Mouse (Mus musculus) adrenal gland, postnatal 10 days (tissue): ENCODE data around the gene Phf20. TPM values are rescaled to one million over a fixed set of nuclear protein-coding genes. Genes with fewer than 3 reads are reported as not detected.
"Not testable (repeated sequence)": the region's sequence is repeated elsewhere in the genome, so short reads cannot be mapped to it uniquely, and the experiment has no call there.

Experiments used
- DNase-seq: peaks from one replicate; pipeline ENCODE4 v3.0.0; 2021; ENCODE audit warnings: mixed read lengths
- total RNA-seq, 2 experiments: library from RNA; stranded (reverse); gene quantifications; 2 replicates each; pipeline ENCODE4 v1.2.3; 2021

Phf20 gene
- total RNA-seq, 2 experiments from 2014 or later, result 35.9 to 38.0 TPM

DNA sequence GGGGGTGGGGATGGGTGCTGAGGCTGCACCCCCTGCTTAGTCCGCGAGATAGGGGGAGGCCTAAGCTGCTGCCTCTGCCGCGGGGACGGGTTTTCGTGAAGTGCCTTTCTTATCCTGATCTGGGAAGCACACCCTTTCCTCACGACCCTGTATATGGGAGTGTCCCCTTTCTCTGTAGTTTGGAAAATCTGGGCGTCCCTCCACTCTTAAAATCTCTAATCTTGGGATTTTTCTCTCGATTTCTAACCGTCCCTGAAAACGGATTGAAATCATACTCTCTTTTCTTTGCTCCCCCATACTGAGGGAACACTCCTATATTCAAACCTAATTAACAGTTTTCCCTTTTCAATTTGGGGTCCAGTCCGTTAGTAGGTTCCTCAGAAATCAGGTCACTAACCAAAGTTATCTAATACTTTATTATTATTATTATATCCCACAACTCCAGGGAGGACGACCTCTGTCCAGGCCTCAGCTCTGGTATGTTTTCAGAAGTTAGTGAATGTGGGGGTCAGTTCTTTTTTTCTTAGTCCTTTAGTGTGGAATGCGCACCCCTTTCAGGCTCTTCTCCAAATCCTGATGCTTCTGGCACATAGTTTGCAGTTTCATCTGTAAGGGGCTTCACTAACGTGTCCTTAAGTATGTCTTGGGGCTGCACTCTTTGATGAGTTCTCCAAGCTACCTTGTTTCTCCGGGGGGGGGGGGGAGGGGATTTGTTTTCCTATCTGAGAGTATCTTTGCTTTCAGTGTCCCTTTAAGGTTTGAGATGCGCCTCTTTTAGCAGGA is 1.1 kb downstream of the Phf20 start:
- DNase-seq, result no peak

DNA sequence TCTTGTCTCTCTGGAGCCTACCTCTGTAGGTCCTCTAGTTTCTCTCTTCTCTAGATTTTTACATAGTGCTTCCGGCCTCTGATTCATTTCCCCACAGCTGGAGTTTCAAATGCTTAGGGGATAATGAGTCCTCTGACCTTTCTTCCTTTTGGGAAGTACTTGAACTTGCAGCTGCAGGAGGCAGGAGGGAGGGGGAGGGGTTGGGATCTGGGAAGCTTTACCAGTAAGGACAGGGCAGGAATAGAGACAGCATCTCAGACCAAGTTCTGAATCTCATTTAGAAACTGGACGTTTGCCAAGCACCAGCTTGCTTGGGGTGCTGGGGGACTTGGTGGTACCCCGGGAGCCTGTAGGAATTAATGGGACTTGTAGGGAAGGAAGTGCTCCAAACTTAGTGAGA is 3.7 kb downstream of the Phf20 start:
- DNase-seq, result no peak

DNA sequence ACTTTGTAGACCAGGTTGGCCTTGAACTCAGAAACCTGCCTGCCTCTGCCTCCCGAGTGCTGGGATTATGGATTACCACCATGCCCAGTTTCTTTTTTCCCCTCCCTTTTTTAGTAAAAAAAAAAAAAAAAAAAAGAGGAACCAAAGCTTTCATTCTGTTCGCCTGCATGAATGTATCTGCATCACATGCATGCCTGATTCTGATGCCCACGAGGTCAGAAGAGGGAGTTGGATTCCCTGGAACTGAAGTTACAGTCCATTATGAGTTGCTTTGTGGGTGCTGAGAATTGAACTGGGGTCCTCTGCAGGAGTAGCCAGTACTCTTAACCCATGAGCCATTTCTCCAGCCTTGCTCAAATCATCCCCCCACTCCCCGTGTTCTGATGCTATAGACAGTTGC is 5.2 kb downstream of the Phf20 start:
- no peak for DNase-seq

DNA sequence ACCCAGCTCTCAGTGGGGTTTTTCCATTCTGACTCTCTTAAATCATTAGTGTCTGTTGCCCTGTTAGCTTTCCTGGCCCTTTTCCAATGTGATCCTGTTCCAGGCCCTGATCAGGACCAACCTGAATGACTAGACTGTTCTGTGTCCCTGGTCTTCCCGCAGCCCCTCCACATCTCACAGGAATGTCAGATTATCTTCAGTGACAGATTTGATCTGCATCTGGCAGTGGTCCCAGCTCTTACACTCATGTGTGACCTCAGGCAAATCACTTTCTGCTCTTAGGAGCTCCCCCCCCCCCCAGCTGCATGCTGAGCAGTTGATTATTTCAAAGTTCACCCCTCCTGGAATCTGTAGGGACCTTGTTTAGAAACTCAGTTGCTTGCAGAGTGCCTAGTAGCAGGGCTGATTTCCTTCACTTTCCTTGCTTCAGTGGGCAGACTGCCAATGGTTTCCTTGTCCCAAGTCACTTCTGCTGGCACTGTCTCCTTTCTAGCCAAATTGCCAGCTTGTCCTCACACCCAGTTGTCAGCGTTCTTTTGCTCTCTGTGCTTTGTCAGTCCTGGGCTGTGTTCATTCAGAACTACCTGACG is 6.7 kb downstream of the Phf20 start:
- peak; percentile 78 for DNase-seq

DNA sequence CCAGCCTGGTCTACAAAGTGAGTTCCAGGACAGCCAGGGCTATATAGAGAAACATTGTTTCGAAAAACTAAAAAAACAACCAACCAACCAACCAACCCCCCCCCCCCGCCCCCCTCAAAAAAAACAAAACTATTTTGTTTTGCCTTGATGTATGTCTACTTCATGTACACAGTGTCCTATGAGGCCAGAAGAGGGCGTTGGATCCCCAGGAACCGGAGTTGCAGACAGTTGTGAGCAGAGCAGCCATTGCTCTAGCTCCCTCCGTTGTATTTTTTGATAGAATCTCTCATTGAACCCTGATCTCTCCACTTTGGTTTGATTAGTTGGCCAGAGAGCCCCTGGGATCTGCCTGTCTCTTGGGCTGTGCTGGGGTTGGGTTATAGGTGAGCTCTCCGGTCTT is 7.7 kb downstream of the Phf20 start:
- DNase-seq, result no peak

DNA sequence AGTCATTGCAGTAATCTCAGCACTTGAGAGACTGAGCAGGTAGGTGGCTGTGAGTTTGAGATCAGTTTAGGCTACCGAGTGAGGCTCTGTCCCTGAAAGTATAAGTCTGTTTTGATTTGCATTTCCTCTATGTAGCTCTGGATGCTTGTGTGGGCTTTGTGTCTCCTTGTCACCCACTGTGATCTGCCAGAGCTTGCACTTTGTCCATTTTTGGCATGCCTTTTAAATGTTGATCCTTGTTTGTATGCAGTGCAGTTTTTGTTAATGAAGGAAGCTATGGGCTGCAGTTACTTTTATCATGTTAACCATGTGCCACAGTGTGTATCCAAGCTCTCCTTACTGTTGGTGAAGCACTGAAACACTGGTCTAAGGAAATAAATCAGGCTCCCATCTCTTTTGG is 21.5 kb downstream of the Phf20 start:
- DNase-seq, result no peak

DNA sequence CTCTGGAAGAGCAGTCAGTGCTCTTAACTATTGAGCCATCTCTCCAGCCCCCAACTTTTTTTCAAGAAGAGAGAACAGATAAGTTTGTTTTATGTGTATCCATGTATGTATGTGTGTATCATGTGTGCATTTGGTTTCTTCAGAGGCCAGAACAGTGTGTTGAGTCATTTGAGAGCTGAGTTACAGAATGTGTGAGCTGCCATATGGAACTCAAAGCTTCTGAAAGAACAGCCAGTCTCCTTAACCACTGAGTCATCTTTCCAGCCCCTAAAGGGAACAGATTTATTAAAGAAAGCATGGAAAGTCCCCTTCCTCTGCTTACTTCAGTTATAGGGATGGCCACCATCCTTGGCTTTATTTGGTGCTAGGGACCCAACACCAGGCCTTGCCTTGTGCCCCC is 25.8 kb downstream of the Phf20 start:
- no peak for DNase-seq

DNA sequence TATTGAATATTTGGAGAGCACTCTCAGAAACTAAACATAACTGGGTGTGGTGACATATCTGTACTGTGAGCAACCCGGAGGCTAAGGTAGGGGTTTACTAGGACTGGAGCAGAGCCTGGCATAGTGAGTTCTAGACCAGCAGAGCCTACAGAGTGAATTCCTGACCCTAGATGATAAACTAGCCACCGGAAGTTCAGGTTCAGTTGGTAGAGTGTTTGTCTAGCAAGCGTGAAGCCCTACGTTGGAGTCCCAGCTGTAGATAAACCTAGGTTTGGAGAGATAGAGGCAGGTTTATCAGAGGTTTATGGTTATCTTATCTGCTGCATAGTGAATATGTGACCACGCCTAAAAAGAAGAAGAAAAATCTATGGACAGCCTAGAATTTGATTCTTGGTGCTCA is 27.8 kb downstream of the Phf20 start:
- DNase-seq, result no peak

DNA sequence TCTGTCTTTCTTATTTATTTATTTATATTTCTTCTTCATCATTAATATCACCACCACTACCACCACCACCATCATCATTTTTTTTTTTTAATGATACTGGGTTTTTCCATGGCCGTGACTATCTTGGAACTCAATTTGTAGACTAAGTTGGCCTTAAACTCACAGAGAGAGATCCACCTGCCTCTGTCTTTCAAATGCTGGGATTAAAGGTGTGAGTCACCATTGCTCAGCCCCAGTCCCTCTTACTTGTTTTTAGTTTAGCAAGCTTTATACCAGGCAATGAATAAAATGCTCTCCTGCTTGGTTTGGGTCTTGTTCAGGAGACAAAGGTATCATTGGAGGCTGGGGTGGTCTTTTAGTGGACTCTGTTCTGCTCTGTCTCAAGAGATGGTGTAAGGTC is 31.4 kb downstream of the Phf20 start:
- DNase-seq, result no peak

DNA sequence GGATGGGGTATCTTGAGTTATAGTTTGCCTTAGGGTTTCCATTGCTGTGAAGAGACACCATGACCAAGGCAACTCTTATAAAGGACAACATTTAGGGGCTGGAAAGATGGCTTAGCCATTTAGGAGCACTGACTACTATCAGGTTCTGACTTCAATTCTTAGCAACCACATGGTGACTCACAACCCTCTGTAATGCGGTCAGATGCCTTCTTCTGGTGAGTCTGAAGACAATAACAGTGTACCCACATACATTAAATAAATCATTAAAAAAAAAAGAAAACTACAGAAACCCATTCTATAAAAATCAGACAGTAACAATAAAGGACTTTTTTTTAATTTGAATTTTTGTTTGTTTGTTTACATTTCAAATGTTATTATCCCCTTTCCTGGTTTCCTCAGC is 32.9 kb downstream of the Phf20 start:
- no peak for DNase-seq

DNA sequence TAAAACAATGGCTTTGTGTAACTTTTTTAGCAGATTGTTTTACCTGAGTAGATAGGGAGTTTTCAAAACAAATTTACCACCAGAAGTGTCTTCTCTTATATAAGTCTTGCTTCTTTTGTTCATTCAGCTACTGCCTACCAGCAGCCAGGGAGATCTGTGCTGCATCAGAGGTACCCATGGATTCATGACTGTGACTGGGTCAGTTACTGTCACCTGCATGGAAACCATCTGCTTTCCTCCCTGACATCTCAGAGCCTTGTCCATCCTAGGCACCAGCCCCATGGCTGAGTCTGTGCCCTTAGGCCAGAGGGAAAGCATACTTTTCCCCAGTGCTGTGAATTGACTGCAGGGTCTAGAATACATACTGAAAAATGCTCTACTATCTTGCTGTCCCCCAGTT is 35.1 kb downstream of the Phf20 start:
- no peak for DNase-seq

DNA sequence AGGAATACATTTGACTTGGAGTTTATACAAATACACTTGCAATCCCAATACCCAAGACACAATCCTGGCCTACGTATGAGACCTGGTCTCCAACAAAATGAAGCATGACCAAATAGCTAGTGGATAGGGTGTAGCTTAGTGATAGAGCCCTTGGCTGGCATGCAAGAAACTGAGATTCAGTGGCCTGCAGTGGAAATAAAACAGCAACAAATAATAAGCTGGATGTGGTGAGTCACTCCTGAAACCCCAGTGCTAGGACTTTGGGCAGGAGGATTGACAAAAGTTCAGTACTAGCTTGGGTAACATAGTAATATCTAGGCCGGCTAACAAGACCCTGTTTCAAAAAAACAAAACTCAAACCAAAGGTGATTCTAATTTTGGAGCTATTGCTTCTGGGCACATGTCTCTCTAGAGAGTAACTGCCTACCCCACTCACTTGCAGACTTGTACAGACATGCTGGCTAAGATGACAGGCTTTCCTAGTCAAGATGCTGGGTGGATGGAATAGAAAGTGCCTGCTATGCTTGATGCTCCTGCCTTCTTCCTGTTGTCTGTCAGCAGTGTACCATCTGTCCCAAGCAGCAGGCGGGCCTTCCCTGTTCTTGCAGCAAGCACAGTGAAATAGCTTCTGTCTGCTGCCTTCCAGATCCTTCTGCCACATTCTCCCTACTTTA is 37.1 kb downstream of the Phf20 start:
- DNase-seq, result no peak

DNA sequence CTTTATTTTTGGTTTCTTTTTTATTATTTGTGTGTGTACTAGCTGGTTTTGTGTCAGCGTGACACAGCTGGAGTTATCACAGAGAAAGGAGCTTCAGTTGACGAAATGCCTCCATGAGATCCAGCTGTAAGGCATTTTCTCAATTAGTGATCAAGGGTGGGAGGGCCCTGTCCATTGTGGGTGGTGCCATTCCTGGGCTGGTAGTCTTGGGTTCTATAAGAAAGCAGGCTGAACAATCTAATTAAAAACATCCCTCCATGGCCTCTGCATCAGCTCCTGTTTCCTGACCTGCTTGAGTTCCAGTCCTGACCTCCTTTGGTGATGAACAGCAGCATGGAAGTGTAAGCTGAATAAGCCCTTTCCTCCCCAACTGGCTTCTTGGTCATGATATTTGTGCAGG is 37.8 kb downstream of the Phf20 start:
- DNase-seq, result not testable (repeated sequence)

DNA sequence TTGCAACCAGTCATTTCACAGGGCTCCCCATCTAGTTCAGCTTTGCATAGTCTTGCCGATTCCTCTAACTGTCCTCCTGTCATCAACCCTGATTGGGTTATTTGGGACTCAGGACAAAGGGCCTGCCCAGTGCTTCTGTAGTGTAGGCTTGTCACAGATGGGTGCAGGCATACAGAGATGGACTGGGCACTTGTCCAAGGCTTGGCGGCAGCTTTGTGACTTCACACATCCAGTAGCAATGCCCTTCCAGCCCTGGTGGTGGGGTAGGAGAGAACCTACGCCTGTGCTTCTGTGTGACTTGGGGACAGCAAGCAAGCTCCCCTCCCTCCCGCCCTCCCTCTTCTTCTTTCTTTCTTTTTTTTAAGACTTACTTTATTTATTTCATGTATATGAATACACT is 39.6 kb downstream of the Phf20 start:
- DNase-seq, result peak; percentile 70

DNA sequence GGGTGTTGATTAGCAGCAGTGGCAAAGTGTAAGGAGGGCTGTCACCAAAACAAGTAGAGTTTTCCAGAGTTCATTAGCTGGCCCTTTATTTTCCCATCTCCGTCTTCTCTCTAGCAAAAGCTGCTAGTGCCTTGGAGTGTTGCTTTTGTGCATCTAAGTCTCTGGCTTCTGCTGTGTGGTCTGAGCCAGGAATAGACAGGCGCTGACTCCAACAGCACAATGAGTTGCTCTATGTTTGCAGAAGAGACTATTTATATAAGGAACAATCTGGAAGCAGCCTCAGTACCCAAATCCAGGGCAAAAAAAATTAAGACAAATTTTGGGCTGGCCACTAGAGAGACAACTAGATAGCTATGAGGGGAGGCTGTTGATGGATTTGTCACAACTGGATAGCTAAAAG is 45.4 kb downstream of the Phf20 start:
- no peak for DNase-seq

DNA sequence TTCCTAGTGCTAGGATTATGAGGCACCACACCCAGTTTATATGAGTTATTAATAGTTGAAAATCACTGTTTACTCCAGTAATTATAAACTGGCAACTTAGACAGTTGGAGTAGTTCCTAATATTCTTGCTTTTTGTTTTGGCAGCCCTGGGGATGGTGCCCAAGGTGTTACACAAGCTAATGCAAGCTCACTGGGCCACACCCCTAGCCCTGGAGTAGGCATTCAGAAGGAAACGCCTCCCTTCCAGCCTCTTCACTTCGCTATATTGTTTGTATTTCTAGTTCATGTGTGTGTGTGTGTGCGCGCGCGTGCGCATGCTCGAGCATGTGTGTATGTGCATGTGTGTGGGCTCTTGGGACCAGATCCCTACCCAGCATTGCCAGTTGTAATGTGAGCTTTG is 46.7 kb downstream of the Phf20 start:
- DNase-seq, result peak; percentile 39

DNA sequence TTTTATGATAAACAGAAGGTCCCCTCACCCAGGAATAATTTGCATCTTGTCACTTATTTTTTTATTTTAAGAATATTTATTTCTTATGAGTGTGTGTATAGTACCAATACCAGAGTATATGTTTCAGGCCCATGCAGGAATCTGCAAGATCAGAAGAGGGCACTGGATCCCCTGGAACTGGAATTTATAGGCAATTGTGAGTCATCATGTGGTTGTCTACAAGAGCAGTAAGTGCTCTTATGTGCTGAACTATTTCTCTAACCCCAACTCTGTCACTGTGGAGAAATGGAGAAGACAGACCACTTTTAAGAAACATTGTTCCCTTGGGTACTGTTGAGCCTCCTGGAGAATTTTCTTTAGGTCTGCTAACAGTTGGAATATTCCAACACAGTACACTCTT is 51.3 kb downstream of the Phf20 start:
- DNase-seq, result no peak

DNA sequence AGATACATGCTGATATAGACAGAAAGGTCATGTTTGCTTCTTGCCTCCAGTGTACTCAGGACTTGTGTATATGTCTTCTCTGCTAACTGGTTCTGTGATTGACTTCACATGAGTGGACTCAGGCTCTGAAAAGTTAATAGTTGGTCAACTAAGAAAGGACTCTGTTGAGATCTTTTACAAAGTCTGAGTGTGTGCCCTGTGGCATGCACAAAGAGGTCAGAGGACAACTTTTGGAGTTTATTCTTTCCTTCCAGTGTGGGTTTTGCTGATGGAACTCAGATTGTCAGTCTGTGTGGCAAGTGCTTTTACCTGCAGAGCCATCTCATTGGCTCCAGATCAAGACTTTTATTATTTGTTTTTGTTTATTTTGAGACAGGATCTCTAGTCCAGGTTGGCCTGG is 54.5 kb downstream of the Phf20 start:
- DNase-seq, result no peak

DNA sequence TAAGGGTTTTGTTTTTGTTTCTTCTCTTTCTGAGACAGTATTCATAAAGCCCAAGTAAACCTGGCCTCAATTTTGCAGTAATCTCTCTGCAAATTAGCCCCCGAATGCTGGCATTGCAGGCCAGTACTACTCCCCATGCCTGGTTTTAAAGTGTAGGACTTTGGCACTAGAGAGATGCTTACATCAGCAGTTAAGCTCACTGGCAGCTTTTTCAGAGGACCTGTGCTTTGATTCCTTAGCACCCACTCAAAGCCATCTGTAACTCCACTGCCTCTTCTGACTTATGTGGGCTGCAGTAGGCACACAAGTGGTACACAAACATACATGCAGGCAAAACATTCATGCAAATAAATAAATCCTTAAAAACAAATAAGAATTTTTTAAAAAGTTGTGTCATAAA is 55.0 kb downstream of the Phf20 start:
- DNase-seq, result no peak

DNA sequence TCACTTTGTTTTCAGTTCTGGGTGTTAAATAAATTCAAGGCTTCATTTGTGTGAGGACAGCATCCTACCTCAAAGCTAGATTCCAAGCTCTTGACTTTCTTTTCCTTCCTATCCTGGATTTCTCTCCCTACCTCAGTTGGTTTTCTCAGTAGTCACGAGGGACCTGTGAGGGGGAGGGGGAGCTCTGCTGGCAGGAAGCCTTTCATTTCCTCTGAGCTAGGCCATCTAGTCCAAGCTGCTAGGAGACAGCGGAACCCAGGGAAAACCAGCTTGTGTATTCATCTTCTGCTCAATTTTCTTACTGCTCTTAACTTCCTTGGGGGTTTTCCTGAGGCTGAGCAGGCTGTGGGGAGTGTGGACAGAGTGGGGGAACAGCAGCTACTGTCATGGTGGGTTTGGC is 60.8 kb downstream of the Phf20 start:
- peak; percentile 67 for DNase-seq

DNA sequence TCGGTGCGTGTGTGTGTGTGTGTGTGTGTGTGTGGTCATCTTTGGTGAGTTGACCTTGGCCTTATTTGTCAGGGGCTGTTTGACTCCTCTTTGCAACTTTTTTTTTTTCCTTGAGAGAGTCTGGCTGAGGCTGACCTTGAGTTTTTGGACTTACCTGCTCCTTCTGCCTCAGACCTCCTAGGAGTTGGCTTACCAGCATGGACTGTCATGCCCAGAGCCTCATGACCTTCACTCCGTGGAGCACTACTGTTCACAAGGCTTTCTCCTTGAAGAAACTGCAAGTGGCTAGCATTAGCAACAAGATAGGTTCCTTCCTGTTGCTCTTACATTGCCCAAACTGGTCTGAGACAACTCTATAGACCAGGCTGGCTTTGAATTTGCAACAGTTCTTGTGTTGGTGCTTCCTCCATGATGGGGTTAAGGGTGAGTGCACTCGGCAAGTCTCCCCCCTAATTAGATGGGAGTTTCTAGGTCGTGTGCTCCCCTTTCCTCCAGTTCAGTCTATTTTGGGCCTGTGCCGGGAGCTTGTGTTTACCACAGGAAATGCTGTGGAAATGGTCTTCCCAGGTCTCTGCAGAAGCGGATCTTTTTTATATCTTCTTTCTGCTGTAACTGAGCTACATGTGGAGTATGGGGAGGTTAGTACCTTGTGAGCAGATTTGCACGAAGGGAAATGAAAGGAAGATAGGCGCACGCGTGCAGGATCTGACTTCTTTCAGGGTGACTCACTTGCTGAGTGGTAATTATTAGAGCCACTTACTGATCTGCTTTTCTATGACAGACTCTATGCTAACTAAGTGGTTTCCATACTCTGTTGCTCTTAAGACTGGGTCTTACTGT is 61.9 kb downstream of the Phf20 start:
- peak; percentile 29 for DNase-seq

DNA sequence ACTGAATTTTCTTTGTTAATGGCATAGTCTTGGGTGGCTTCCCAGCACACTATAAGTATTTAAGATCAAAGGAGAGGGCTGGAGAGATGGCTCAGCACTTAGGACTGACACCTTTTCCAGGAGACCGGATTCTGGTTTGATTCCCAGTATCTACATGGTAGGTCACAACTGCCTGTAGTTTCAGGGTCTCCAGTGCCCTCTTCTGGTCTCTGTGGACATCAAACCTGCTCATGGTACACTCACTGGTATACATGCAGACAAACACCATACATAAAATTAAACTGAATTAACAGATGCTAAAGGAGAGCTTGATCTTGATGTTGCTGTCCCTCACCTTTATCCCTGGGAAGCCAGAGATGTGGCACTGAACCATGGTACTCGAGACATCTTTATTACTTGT is 64.7 kb downstream of the Phf20 start:
- no peak for DNase-seq
